Mouse (Mus musculus): ENCODE data around the gene Kcnq5.
"Not testable (repeated sequence)": the region's sequence is repeated elsewhere in the genome, so short reads cannot be mapped to it uniquely, and the experiment has no call there.

Gene Kcnq5

DNA sequence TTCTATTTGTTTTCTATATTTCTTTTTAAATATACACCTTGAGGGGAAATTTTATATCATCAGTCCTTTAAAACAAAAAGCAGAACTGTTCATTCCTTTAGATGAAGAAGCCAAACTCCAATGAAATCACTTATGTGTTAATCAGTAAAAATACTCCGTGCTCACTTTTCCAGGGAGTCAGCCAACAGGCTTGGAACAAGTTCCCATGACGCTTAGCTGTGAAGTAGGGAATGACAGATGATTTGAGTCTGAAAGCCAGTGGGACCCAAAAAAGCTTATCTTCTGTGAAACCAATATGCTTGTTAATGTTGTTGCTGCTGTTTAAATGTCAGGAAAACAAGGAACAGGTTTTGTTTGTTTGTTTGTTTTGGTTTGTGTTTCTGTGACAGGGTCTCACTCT, 326.3 kb downstream of the Kcnq5 start:
- no peak for DNase-seq (ENCODE audit: low spot score in 2 of 2)

DNA sequence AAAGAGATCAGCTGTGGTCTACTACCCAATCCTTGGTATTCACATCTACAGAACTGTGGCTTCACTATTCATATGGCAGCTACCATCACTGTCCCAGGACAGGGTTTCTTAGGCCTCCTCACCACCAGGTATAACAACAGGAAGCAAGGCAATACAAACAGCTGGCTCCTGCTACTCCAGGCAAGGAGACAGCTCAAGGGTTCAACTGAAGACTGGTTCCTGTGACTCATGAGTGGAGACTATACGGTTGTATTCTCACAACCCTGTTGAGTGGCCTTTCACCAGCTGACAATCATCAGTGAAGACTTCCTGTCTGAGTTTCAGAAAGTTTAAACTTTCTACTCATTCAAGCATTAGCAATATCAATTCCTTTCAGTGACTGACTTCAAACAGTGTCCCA, 327.7 kb downstream of the Kcnq5 start:
- no peak for DNase-seq (ENCODE audit: low spot score in 2 of 2)

DNA sequence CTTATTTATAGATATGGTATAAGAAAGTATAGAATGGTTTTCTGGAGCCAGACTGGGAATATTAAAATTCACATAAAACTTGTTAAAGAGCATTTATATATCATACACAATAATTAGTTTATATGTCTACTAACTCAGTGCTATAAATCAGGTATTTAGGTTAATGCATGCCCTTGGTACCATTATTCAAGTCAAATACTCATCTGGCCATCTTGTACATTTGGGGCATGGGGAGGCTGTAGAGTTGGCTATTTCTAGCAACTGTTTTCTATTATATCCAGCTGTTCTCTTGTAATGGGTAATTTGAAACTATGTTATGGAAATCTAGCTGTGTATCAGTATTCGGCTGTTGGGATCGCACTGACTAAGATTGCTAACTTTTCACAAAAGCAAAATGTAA, 339.3 kb downstream of the Kcnq5 start:
- no peak for DNase-seq (ENCODE audit: low spot score in 2 of 2)

DNA sequence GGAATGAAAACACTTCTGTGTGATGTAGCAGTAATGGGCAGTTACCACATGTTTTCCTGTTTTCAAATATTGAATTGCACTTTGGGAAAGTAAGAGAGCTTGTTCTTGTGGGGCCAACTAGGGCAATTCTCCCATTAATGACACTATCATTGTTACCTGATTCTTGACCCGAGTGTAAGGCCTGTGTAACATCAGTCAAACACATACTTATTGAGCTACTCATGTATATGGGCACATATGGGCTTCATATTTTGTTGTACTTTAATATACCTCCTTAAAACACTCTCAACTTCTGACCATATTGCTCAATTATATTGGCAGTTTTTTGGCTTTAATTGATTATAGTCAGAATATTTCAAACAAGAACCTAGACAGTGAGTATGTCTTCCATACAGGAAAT, 339.7 kb downstream of the Kcnq5 start:
- no peak for DNase-seq (ENCODE audit: low spot score in 2 of 2)

DNA sequence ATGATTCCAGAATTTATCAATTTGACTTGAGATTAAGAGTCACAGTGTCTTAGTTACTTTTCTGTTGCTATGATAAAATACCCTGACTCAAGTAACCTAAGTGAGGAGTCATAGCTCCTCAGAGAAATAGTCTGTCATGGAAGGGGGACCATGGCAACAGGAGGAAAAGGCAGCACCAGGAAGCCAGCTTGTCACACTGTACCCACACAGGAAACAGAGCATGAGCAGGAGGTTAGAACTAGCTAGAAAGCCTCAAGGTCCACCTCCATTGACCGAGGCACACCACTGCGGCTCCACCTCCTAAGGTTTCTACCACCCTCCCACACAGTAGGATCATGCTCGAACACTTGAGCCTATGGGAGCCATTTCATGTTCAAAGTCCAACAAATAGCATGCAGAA, 343.0 kb downstream of the Kcnq5 start:
- no peak for DNase-seq (ENCODE audit: low spot score in 2 of 2)

DNA sequence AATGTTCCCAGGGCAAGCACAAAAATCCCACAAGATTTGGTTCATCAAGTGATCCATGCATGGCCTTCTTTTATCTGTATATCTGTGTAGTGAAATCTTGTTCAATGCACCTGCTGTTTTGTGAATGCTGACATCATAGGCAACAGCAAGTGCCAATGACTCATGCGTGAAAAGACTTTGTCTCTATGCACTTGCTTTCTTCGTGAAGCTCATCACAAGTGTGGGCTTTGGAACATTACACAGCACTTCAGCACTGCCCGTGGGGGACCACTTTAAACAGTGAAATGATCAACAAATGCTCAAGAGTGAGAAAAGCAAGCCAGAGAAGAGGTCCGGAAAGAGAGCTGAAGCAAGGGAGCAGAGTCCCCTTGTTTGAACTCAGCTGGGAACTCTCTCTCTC, 345.1 kb downstream of the Kcnq5 start:
- DNase-seq (ENCODE audit: low spot score in 2 of 2) = peak in 1 of 2 experiments; percentile 17

DNA sequence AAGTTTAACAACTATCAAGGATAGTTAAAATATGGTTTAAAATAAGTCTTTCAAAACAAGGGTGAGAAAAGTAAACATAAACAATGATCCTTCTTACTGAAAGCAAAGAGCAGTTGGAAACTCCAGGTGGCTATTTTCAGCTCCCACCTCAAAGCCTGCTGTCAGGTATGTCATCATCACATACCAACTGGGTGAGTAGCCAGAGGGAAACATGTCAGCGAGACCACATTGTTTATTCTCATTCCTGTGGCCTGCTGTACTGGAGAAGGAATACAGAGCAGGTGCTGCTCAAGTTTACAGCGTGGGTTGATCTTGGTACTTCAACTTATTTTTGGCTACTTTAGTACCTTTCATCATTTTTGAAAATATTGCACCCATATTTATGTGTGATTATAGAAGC, 347.8 kb downstream of the Kcnq5 start:
- DNase-seq (ENCODE audit: low spot score in 2 of 2) = no peak

DNA sequence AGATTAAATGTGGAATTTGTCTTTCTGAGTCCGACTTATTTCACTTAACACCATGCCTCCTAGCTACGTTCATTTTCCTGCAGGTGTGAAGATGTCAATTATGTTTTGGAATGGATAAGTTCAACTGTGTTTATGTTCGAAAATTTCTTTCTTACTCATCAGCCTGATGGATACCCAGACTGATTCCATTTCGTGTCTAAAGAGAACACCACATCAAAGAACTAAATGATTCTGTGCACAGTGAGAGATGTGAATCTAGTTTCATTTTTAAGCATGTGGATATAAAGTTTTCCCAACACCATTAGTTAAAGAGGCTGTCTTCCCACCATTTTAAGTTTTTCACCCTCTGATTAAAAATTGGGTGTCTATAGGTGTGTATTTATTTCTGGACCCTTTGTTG, 357.7 kb downstream of the Kcnq5 start:
- DNase-seq (ENCODE audit: low spot score in 2 of 2) = no peak

DNA sequence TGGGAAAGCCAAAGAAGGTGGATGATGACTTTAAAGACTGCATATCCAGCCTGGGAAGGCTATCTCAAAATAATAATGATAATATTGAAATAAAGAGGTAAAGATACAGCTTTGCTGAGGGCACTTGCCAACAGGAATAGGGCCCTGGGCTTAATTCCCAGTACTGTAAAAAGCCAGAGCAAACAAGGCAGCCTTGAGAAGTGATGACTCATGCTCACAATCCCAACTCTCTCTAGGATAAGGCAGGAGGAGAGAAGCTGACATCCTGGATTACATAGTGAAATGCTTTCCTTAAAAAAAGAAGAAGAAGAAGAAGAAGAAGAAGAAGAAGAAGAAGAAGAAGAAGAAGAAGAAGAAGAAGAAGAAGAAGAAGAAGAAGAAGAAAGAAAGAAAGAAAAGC, 359.2 kb downstream of the Kcnq5 start:
- no peak for DNase-seq (ENCODE audit: low spot score in 2 of 2)

DNA sequence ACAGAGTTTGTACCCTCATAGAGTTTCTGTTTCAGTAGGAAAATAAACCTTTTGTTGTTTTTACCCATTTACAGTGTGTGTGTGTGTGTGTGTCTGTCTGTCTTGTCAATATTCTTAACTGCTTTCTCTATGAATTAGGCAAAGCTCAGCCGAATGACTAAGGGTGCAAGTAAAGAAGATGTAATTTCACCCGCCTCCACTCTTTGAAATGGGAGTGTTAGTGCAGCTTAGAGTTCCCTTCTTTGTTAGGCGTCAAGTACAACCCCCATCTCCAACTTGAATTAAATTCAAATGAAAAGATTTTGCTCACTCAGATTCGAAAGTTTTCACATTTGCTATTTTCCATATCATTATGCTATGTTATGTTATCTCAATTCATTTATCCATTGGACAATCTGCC, 361.1 kb downstream of the Kcnq5 start:
- DNase-seq (ENCODE audit: low spot score in 2 of 2) = no peak

DNA sequence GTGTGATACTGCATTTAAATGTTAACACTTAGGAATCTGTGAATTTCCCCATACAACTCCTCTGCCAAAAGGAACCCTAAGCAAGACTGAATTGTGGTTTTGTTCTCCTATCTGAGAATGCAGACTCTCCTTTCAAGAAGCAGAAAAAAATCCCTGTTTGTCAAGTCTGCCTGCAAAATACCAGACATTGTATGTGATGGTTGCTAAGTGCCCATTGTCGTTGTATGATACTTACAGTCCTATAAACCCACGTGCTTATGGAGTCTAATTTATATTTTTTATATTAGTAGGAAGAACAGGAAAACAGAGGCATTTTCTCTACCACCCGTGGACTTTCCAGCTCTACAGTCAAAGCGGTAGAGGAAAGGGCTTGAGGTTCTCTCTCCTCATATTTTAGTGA, 367.9 kb downstream of the Kcnq5 start:
- DNase-seq (ENCODE audit: low spot score in 2 of 2) = no peak

DNA sequence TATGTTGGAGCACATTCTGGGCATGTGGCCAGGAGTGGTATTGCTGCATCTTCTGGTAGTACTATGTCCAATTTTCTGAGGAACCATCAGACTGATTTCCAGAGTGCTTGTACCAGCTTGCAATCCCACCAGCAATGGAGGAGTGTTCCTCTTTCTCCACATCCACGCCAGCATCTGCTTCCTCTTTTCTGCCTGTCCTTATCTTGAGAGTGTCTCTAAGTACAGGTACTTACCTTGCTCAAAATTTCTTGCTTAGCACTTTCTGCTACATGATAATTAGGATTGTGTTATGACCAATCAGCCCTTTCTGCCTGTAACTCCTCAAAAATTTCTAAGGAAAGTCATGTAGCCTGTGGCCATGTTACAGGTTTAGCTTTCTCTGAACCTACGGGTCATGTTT, 394.3 kb downstream of the Kcnq5 start:
- DNase-seq (ENCODE audit: low spot score in 2 of 2) = not testable (repeated sequence)

DNA sequence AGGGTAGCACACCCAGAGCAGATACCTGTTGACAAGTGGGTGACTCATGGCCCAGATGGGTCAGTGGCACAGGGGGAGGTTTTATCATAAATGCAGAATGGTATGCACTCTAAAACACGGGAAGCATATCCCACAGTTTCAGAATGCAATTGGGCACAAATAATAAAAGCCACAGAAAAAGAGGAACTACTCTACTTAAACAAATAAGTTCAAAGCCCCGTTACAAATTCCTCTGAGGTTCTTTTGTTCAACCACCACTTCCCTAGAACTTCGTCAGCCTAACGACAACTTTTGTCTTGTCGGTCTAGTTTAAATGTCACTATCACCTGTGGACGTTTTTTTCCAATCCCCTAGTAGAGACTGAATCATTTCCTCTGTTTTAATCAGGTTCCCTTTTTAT, 407.1 kb downstream of the Kcnq5 start:
- no peak for DNase-seq (ENCODE audit: low spot score in 2 of 2)

DNA sequence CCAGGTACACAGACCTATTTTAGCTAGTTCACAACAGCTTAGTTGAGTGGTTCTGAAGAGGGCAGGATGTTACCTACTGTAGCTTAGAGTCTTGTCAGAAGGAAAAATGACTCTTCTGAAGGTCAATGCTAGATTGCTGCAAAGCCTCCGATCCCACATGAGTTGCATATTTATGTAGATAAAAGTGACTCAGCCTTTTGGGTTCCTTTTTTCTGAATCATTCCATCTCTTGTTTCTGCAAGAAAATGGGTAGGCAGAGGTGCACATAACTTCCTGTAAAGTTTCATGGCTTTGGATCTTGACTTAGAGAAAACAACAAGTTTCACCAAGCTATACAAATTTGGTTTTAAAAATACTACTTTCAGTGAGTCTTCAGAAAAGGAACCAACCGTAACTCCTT, 409.0 kb downstream of the Kcnq5 start:
- DNase-seq (ENCODE audit: low spot score in 2 of 2) = no peak

DNA sequence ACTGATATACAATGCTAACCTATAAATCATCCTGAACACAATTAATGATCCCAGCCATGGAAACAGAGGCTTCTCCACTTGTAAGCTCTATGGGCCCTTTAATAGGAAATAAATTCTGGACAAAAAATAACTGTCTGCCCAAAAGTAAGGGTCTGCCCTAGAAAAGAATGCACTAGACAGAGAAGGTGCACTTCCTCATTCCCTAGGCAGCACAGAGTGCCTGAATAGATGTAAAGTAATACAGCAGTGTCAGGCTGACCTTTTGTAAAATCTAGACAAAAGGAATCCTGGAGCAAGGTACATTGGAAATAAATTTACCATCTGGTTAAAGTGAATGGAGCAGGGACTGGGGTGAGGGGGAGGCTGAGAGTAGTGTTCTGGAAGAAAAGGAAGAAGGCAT, 417.8 kb downstream of the Kcnq5 start:
- no peak for DNase-seq (ENCODE audit: low spot score in 2 of 2)

DNA sequence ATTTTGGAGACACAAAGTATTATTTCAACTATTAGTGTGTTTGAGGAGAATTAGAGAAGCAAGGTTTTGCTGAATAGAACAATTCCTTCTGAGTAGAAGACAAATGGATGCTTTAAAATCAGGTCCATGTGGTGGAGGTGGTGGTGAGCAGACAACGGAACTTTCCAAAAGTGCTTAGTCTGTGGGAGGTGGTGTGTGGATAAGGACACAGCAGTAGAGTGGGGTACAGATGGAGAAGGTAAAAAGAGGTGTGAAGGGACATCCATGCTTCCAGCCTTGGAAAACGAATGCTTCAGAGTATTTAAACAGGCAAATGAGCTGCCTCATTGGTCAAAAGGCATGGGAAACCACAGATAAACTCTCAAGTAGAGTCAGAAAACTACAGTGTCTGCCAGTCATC, 422.3 kb downstream of the Kcnq5 start:
- DNase-seq (ENCODE audit: low spot score in 2 of 2) = peak in 1 of 2 experiments; percentile 29

DNA sequence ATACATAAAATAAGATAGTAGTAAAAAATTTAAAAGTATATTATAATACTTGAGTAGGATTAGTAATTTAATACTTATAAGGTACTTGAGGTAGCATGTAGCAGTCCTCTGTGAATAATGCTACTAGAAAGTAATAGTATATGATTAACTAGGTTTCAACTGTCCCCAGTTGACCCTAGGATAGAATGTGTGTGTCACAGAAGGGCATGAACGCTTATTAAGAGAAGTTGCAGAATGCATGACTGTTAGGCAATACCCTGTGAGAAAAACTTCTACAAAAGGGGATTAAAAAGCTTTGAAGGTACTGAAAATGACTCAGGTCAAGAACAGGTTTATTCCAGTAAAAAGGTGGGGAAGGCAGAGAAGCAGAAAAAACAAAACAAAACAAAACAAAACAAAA, 430.9 kb downstream of the Kcnq5 start:
- DNase-seq (ENCODE audit: low spot score in 2 of 2) = no peak

DNA sequence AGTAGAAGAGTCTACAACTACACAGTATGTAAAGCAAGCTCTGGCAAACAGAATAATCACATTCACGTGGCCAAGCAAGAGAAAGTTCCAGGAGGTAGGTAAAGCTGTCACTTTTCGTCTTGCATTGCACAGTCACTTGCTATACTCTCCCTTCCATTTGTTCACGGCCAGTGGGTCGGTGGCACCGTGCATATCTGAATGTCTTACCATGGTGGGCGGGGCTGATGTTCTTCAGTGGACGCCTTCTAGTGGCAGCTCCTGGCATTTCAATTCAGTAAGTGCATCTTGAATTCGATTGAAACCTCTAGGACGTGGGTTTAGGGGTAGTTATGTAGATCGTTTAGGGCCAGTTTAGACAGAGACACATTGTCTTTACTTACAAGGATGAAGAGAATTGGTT, 439.7 kb downstream of the Kcnq5 start:
- no peak for DNase-seq (ENCODE audit: low spot score in 2 of 2)

DNA sequence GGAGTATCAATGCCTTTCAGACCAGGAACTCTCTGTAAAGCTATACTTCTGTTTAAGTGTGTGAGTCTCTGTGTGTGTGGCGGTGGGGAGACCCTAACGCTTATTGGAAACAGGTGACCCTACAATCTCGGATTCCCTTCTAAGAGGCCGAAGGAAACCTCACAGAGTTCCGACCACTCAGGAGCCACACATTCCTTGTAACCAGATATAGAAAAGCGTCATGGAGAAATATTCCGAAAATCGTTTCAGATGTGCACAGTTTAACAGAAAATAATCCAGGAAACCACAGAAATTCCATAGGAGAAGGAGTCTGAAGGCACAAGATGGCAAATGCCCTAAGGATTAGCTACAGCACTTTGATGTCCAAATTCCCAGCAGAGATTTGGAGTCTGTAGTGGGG, 440.3 kb downstream of the Kcnq5 start:
- DNase-seq (ENCODE audit: low spot score in 2 of 2) = no peak

DNA sequence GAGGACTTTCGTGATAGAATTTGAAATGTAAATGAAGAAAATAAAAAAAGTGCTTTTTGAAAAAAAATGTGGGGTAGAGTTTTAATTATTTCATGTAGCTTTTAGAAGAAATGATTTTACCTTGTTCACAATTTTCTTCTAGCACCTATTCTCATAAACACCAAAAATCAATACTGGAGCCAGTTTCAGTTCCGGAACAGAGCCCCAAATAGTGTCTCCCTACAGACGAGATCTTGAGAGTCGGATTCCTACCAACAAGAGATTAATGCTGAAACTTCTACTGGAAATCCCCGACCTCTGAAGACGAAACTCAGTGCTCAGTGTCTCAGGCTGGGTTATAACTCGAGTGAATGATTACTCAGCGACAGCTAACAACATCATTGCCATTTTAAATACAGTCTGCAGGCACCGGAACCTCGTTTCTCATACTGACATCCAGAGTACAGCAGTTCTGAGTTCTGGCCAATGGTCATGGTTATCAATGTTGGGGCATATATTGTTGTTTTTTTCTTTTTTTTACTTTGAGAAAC, 441.6 kb downstream of the Kcnq5 start:
- DNase-seq (ENCODE audit: low spot score in 2 of 2) = no peak

DNA sequence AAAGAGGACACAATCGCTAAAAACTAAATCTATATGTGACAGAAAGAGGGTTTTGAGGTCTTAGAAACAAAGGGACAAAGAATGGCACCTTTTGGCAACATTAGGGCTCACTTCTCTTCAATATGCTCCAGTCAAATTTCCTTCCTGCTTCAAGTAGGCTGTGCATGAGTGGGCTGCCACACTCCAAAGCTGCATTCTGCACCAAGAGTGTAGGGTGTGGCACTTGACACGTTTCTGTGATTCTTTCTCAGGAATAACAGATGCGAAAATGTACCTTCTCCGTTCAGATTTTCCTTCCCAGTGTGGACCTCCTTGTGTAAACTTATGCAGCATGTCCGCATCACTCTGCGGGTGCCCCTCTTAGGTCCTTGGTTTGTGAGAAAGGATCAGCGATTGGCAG, 455.1 kb downstream of the Kcnq5 start:
- no peak for DNase-seq (ENCODE audit: low spot score in 2 of 2)

DNA sequence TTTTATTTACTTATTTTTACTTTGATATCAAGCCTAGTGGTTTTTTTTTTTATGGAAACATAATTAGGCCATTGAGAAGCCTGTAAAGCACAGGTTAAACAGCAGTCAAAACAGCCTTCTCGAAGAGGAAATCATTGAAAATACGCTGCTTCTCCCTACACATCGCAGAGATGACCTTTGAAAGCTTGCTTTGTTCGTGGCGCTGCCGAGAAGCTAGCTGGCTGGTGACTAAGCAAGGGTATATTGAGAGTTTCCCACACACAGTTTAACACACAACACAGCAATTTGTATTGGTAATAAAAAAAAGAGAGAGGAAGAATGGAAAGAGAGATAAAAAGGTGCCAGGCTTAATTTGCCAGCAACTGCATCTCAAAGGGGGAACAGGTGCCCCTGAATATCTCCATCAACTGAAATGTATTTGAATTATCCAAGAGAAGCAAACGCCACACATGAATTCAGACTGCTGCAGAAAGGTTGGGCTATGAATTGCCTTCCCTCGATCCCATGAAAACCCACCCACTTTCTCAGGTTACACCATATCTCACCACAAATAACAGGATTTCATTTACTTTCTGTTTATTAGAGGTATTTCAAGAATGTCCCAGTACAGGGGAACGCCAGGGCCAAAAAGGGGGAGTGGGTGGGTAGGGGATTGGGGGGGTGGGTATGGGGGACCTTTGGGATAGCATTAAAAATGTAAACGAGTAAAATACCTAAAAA, 461.8 kb downstream of the Kcnq5 start:
- DNase-seq (ENCODE audit: low spot score in 2 of 2) = peak in 1 of 2 experiments; percentile 16

DNA sequence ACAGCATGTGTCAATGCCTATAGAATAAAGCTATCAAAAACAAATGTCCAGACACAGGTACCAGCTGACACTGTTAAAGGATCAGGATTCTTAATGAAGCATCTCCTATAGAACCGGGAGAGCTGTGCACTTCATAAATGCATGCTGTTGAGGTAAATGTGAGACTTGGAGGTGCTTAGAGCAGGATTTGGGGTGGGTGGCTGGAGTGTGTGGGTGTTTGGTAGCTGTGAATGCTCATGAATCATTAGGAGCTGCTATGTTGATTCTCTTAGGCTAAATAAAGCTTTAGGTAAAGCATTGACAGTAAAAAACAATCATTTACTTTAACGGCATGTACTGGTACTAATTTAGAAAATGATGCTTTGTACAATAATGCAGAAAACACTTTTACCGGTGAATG, 465.4 kb downstream of the Kcnq5 start:
- peak; percentile 34 to 37 for DNase-seq (ENCODE audit: low spot score in 2 of 2)

DNA sequence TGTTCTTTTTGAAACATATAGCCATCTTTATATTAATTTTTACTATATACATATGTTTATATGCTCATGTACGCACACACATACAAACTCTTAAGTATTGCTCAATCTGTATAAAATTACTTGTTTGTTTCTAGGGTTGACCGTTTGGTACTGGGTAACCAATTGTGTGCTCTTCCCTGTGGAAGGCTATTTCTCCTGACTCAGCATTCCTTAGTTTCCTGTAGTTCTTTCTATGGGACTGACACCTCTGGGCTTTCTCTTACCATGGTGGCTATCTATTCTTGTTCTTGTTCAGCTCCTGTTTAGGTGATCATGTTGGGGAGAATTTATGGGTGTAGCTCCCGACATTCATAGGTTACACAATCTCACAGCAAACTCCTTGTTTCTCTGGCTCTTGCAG, 473.1 kb downstream of the Kcnq5 start:
- DNase-seq (ENCODE audit: low spot score in 2 of 2) = no peak

All from right cerebral cortex, adult 2 months (tissue).